Mouse (Mus musculus): ENCODE data around the gene Hexim1. TPM values are rescaled to one million over a fixed set of nuclear protein-coding genes. Genes with fewer than 3 reads are reported as not detected.
A peak's percentile ranks its signal among the peaks of the same experiment; 100 is the strongest.

Gene Hexim1
- polyA plus RNA-seq, 1 experiment = 10.3 TPM

- Histone ChIP-seq H3K36me3 (ENCODE audit: control insufficient read depth, insufficient read depth, low read length) (no peaks in the 10 kb centered on the region), H3K4me1 (ENCODE audit: control insufficient read depth, insufficient read depth, insufficient read length) (peaks cover 8% of the 10 kb centered on the region), H3K4me3 (ENCODE audit: extremely low read depth, insufficient read depth, insufficient read length) (no peak overlapping the region), H3K27ac (ENCODE audit: insufficient read depth, low read length) (no peak overlapping the region), H3K27me3 (ENCODE audit: control insufficient read depth, insufficient read depth, low read length) (no peaks in the 10 kb centered on the region; the same call in 1 of the 2 replicates)
- DNase-seq (ENCODE audit: low read depth in 1 of 2, low spot score in 2 of 2) = no peak
- 91% methylated on average over 6 of the region's 6 CpGs for WGBS
- TF ChIP-seq POLR2A (IDR thresholded peaks at IDR 0.05; ENCODE audit: low read depth, low read length) (no peak), CTCF (IDR thresholded peaks at IDR 0.05; ENCODE audit: extremely low read depth, insufficient read depth, insufficient read length, insufficient replicate concordance) (no peak)
These were observed 34.4 kb upstream of the Hexim1 start for GRCm38 (mm10) chr11:103081631-103082030.

DNA sequence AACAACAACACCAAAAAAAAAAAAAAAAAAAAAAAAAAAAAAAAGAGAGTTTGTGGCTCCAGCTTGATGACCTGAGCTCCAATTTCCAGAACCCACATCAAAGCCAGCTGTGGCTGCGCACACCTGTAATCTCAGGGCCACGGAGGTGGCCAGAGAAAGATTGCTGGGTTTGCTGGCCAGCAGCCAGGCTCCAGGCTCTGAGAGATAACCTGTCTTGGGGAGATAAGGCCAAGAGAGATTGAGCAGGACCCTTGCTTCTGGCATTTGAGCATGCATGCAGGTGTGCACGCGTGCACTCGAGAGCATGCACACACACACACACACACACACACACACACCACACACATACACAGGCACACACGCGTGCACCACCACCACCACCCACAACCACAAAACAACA, 22.7 kb upstream of the Hexim1 start:
- H3K27ac ChIP-seq (ENCODE audit: insufficient read depth, low read length) = no peak overlapping the region
- no peaks in the 10 kb centered on the region for H3K27me3 ChIP-seq (ENCODE audit: control insufficient read depth, insufficient read depth, low read length)
- H3K36me3 ChIP-seq (ENCODE audit: control insufficient read depth, insufficient read depth, low read length) = no peaks in the 10 kb centered on the region
- peaks cover 13% of the 10 kb centered on the region; the same call in 1 of the 2 replicates for H3K4me1 ChIP-seq (ENCODE audit: control insufficient read depth, insufficient read depth, insufficient read length)
- no peak for TF ChIP-seq CTCF (IDR thresholded peaks at IDR 0.05; ENCODE audit: extremely low read depth, insufficient read depth, insufficient read length, insufficient replicate concordance)
- no peak for TF ChIP-seq POLR2A (IDR thresholded peaks at IDR 0.05; ENCODE audit: low read depth, low read length)
- no peak overlapping the region for H3K4me3 ChIP-seq (ENCODE audit: extremely low read depth, insufficient read depth, insufficient read length)
- no peak for DNase-seq (ENCODE audit: low read depth in 1 of 2, low spot score in 2 of 2)
- WGBS = 55% methylated on average over 7 of the region's 7 CpGs

DNA sequence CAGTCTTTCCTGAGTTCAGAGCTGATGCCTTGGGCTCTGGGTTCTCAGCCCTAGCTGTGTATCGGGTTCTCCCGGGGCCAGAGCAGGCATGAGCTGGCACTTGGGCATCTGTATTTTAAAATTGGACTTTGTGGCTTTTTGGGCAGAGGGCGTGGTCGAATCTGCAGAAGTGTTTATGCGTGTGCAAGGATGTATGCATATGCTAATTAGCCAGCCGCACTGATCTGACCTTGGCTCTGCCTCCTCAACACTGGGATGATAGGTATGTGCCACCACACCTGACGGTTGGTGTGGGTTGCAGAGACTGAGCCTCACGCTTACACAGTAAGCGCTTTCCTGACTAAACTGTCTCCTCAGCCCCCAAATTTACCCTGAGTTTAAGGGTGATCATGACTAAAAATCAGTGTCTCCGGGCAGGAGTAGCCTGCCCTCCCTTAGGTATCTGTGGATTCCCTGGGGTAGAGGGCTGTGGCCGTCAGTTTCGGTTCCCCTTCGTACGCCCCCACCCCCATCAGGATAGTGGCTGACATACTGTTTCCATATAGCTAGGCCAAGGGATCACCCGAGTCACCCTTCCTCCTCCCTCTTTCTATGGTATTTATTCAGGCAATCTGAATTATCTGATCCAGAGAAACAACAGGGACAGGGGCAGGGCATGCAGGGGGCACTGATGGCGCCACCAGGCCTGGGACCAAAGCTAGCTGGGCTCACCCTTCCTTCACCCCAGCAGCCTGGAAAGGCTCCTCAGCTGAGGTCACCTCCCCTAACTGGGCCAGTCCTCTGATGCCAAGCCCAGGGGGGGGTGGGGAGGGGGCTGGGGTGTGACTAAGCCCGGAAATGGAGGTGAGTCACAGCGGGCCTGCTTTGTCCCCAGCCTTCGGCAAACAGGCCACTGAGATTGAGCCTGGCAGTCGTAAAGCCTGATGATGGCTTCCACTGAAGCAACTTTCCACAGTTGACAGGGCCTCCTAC, 21.9 kb upstream of the Hexim1 start:
- peak overlapping the region; percentile 22; the same call in 1 of the 2 replicates for H3K27ac ChIP-seq (ENCODE audit: insufficient read depth, low read length)
- H3K4me1 ChIP-seq (ENCODE audit: control insufficient read depth, insufficient read depth, insufficient read length) = peaks cover 13% of the 10 kb centered on the region; the same call in 1 of the 2 replicates
- no peaks in the 10 kb centered on the region for H3K36me3 ChIP-seq (ENCODE audit: control insufficient read depth, insufficient read depth, low read length)
- peak in 1 of 2 experiments; percentile 45 for DNase-seq (ENCODE audit: low read depth in 1 of 2, low spot score in 2 of 2)
- no peaks in the 10 kb centered on the region for H3K27me3 ChIP-seq (ENCODE audit: control insufficient read depth, insufficient read depth, low read length)
- no peak for TF ChIP-seq CTCF (IDR thresholded peaks at IDR 0.05; ENCODE audit: extremely low read depth, insufficient read depth, insufficient read length, insufficient replicate concordance)
- no peak for TF ChIP-seq POLR2A (IDR thresholded peaks at IDR 0.05; ENCODE audit: low read depth, low read length)
- WGBS = 33% methylated on average over 20 of the region's 20 CpGs
- H3K4me3 ChIP-seq (ENCODE audit: extremely low read depth, insufficient read depth, insufficient read length) = no peak overlapping the region

- H3K27me3 ChIP-seq (ENCODE audit: control insufficient read depth, insufficient read depth, low read length) = no peaks in the 10 kb centered on the region
- H3K4me1 ChIP-seq (ENCODE audit: control insufficient read depth, insufficient read depth, insufficient read length) = peaks cover 13% of the 10 kb centered on the region; the same call in 1 of the 2 replicates
- H3K36me3 ChIP-seq (ENCODE audit: control insufficient read depth, insufficient read depth, low read length) = no peaks in the 10 kb centered on the region
- H3K27ac ChIP-seq (ENCODE audit: insufficient read depth, low read length) = no peak overlapping the region
- TF ChIP-seq CTCF (IDR thresholded peaks at IDR 0.05; ENCODE audit: extremely low read depth, insufficient read depth, insufficient read length, insufficient replicate concordance) (no peak), POLR2A (IDR thresholded peaks at IDR 0.05; ENCODE audit: low read depth, low read length) (no peak)
- 79% methylated on average over 9 of the region's 9 CpGs for WGBS
- no peak overlapping the region for H3K4me3 ChIP-seq (ENCODE audit: extremely low read depth, insufficient read depth, insufficient read length)
- DNase-seq (ENCODE audit: low read depth in 1 of 2, low spot score in 2 of 2) = no peak
These were observed 20.8 kb upstream of the Hexim1 start for GRCm38 (mm10) chr11:103095107-103095670.

DNA sequence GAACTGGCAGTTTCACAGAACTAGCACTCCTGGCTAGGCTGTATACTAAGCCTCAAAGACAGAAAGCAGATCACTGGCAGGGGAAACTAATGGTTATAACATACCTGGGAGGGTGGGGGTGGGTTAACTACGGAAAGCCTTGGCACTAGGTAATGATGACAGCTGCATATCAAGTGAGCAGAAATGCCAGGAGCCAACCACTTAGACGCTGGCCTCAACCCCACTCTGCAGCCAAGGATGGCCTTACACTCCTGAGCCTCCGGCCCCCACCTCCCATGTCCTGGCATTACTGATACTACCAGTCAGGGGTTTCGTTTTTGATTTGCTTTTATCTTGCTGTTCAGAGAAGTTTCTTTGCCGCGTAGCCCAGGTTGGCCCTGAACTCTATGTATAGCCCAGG, 20.2 kb upstream of the Hexim1 start:
- Histone ChIP-seq H3K27me3 (ENCODE audit: control insufficient read depth, insufficient read depth, low read length) (no peaks in the 10 kb centered on the region), H3K4me3 (ENCODE audit: extremely low read depth, insufficient read depth, insufficient read length) (no peak overlapping the region), H3K36me3 (ENCODE audit: control insufficient read depth, insufficient read depth, low read length) (no peaks in the 10 kb centered on the region), H3K27ac (ENCODE audit: insufficient read depth, low read length) (no peak overlapping the region), H3K4me1 (ENCODE audit: control insufficient read depth, insufficient read depth, insufficient read length) (peaks cover 13% of the 10 kb centered on the region; the same call in 1 of the 2 replicates)
- TF ChIP-seq POLR2A (IDR thresholded peaks at IDR 0.05; ENCODE audit: low read depth, low read length) (no peak), CTCF (IDR thresholded peaks at IDR 0.05; ENCODE audit: extremely low read depth, insufficient read depth, insufficient read length, insufficient replicate concordance) (no peak)
- DNase-seq (ENCODE audit: low read depth in 1 of 2, low spot score in 2 of 2) = no peak
- 93% methylated on average over 6 of the region's 6 CpGs for WGBS

DNA sequence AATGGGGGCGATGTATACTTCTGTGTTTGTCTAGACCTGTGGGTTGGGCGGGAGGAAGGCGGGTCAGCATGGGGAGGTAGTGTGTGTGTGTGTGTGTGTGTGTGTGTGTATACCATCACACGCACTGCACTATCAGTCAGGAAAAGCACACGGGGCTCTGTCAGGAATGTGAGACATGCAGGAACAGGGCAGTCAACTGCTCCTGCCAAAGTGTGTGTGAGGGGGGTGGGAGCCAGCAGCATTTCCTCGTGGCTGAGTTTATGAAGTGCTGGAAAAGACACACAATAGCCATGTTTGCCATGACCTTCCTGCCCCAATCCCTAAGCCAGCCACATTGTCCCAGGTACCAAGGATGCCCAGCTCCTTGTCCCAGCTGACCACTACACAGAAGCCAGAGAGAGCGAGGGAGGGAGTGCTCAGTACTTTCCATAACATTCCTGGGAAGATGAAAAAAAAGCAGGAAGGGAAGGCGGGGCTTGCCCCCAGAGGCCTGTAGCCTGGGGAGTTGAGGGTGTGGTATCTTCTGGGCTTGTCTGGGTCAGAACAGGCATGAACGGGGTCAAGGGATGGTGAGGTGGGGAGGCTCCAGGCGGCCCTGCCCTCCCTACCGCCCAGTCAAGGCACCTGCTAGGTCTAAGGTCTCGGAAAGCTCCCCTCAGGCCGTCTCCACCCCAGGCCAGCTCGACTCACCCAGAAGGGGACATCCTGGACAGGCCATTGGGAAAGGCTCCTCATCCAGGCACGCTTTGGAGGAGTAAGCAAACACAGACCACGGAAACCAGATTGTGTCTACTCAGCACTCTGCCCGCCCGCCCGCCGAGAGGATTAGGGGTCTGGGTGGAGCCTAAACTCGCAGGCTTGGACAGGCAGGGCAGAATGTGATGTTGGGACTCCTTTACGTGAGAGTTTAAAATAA, 18.8 kb upstream of the Hexim1 start:
- no peaks in the 10 kb centered on the region for H3K36me3 ChIP-seq (ENCODE audit: control insufficient read depth, insufficient read depth, low read length)
- H3K27ac ChIP-seq (ENCODE audit: insufficient read depth, low read length) = no peak overlapping the region
- no peak for DNase-seq (ENCODE audit: low read depth in 1 of 2, low spot score in 2 of 2)
- 80% methylated on average over 22 of the region's 22 CpGs for WGBS
- no peak overlapping the region for H3K4me3 ChIP-seq (ENCODE audit: extremely low read depth, insufficient read depth, insufficient read length)
- TF ChIP-seq CTCF (IDR thresholded peaks at IDR 0.05; ENCODE audit: extremely low read depth, insufficient read depth, insufficient read length, insufficient replicate concordance) = no peak
- TF ChIP-seq POLR2A (IDR thresholded peaks at IDR 0.05; ENCODE audit: low read depth, low read length) = no peak
- H3K27me3 ChIP-seq (ENCODE audit: control insufficient read depth, insufficient read depth, low read length) = peaks cover 6% of the 10 kb centered on the region
- H3K4me1 ChIP-seq (ENCODE audit: control insufficient read depth, insufficient read depth, insufficient read length) = peaks cover 21% of the 10 kb centered on the region
